Mouse (Mus musculus) midbrain, embryonic 10.5 days (tissue): Measurements from ENCODE around the gene Cldn13. TPM values are rescaled to one million over a fixed set of nuclear protein-coding genes. Genes with fewer than 3 reads are reported as not detected.

ENCODE experiments used
- DNase-seq: peaks from one replicate; pipeline ENCODE4 v3.0.0-alpha.2; 2017; ENCODE audit warnings: low spot score
- H3K27ac ChIP-seq: fragments of 300-500 bp; sonication (generic); replicated peaks from 2 replicates; pipeline ENCODE4 v1.5.1; 2016; ENCODE audit warnings: mild to moderate bottlenecking
- H3K27me3 ChIP-seq: fragments of 300-500 bp; sonication (generic); 2 replicates; pipeline ENCODE4 v1.6.1; 2016; ENCODE audit warnings: low read depth, mild to moderate bottlenecking; ENCODE audit not compliant: poor library complexity, severe bottlenecking
- H3K36me3 ChIP-seq: fragments of 300-500 bp; sonication (generic); 2 replicates; pipeline ENCODE4 v1.6.1; 2016; ENCODE audit warnings: mild to moderate bottlenecking, moderate library complexity
- H3K4me1 ChIP-seq: fragments of 300-500 bp; sonication (generic); 2 replicates; pipeline ENCODE4 v1.6.1; 2016
- H3K4me3 ChIP-seq: fragments of 300-500 bp; sonication (generic); 2 replicates; pipeline ENCODE4 v1.5.1; 2016; ENCODE audit warnings: mild to moderate bottlenecking, moderate library complexity
- H3K9me3 ChIP-seq: fragments of 300-500 bp; sonication (generic); replicated peaks from 2 replicates; pipeline ENCODE4 v1.6.1; 2016; ENCODE audit warnings: mild to moderate bottlenecking
- WGBS: fragments of 180-500 bp; shearing (Covaris S2); methylation state at CpG from one replicate; pipeline ENCODE4 v1.1.7; 2016; 5-methylcytosine and 5-hydroxymethylcytosine counted together
- polyA plus RNA-seq: library from polyadenylated mRNA; unstranded; fragments of >200 nt; fragmentation: Nextera tagmentation; extraction: Ambion mirVana; gene quantifications from 2 replicates; pipeline ENCODE4 v1.2.1, GENCODE M21; 2016

Gene Cldn13
- polyA plus RNA-seq, 1 experiment from 2014 or later, result 3.2 TPM

GRCm38 (mm10) chr5:134876801-134877200 lies 38.5 kb downstream of the Cldn13 start:
- DNase-seq, result no peak
- Histone ChIP-seq H3K4me1 (peaks cover 3% of the 10 kb centered on the region; the same call in 1 of the 2 replicates), H3K27ac (no peak overlapping the region), H3K4me3 (no peak overlapping the region), H3K36me3 (no peaks in the 10 kb centered on the region), H3K27me3 (no peaks in the 10 kb centered on the region), H3K9me3 (0 out of 2 replicates have a peak, but pooled peaks cover 3% of the 10 kb centered on the region)
- WGBS, result 85% methylated on average over 10 of the region's 10 CpGs

GRCm38 (mm10) chr5:134875245-134875644 lies 40.1 kb downstream of the Cldn13 start:
- H3K4me1 ChIP-seq, result peaks cover 3% of the 10 kb centered on the region; the same call in 1 of the 2 replicates
- H3K36me3 ChIP-seq, result no peaks in the 10 kb centered on the region
- no peak overlapping the region for H3K4me3 ChIP-seq
- DNase-seq, result no peak
- no peaks in the 10 kb centered on the region for H3K9me3 ChIP-seq
- WGBS, result 89% methylated on average over 5 of the region's 5 CpGs
- no peak overlapping the region for H3K27ac ChIP-seq
- no peaks in the 10 kb centered on the region for H3K27me3 ChIP-seq

GRCm38 (mm10) chr5:134873956-134874879 lies 41.1 kb downstream of the Cldn13 start:
- 82% methylated on average over 21 of the region's 21 CpGs for WGBS
- H3K27me3 ChIP-seq, result no peaks in the 10 kb centered on the region
- DNase-seq, result no peak
- H3K9me3 ChIP-seq, result no peaks in the 10 kb centered on the region
- 0 out of 2 replicates have a peak overlapping the region, but pooled peaks have one; percentile 17 for H3K27ac ChIP-seq
- peaks cover 3% of the 10 kb centered on the region; the same call in 1 of the 2 replicates for H3K4me1 ChIP-seq
- H3K36me3 ChIP-seq, result no peaks in the 10 kb centered on the region
- H3K4me3 ChIP-seq, result no peak overlapping the region

GRCm38 (mm10) chr5:134873034-134873433 lies 42.3 kb downstream of the Cldn13 start:
- H3K4me1 ChIP-seq, result peaks cover 3% of the 10 kb centered on the region; the same call in 1 of the 2 replicates
- H3K9me3 ChIP-seq, result no peaks in the 10 kb centered on the region
- H3K36me3 ChIP-seq, result no peaks in the 10 kb centered on the region
- no peaks in the 10 kb centered on the region for H3K27me3 ChIP-seq
- H3K27ac ChIP-seq, result no peak overlapping the region
- DNase-seq, result no peak
- H3K4me3 ChIP-seq, result no peak overlapping the region
- 93% methylated on average over 8 of the region's 8 CpGs for WGBS

- WGBS, result 82% methylated on average over 5 of the region's 5 CpGs
- no peak for DNase-seq
- Histone ChIP-seq H3K4me3 (no peak overlapping the region), H3K4me1 (peaks cover 3% of the 10 kb centered on the region; the same call in 1 of the 2 replicates), H3K27ac (no peak overlapping the region), H3K9me3 (no peaks in the 10 kb centered on the region), H3K27me3 (no peaks in the 10 kb centered on the region), H3K36me3 (no peaks in the 10 kb centered on the region)
Measured at GRCm38 (mm10) chr5:134872597-134872996, 42.7 kb downstream of the Cldn13 start.

GRCm38 (mm10) chr5:134868506-134868905 lies 46.8 kb downstream of the Cldn13 start:
- H3K9me3 ChIP-seq, result no peaks in the 10 kb centered on the region
- no peaks in the 10 kb centered on the region for H3K36me3 ChIP-seq
- WGBS, result 85% methylated on average over 5 of the region's 5 CpGs
- H3K4me3 ChIP-seq, result no peak overlapping the region
- H3K4me1 ChIP-seq, result no peaks in the 10 kb centered on the region
- no peak overlapping the region for H3K27ac ChIP-seq
- no peaks in the 10 kb centered on the region for H3K27me3 ChIP-seq
- DNase-seq, result no peak

- Histone ChIP-seq H3K27me3 (no peaks in the 10 kb centered on the region), H3K36me3 (no peaks in the 10 kb centered on the region), H3K9me3 (no peaks in the 10 kb centered on the region), H3K4me3 (no peak overlapping the region), H3K4me1 (no peaks in the 10 kb centered on the region), H3K27ac (no peak overlapping the region)
- 73% methylated on average over 18 of the region's 18 CpGs for WGBS
- DNase-seq, result peak; percentile 23
Measured at GRCm38 (mm10) chr5:134867320-134868144, 47.8 kb downstream of the Cldn13 start.

- no peak overlapping the region for H3K27ac ChIP-seq
- 62% methylated on average over 8 of the region's 8 CpGs for WGBS
- H3K4me3 ChIP-seq, result no peak overlapping the region
- H3K27me3 ChIP-seq, result no peaks in the 10 kb centered on the region
- no peaks in the 10 kb centered on the region for H3K9me3 ChIP-seq
- DNase-seq, result no peak
- no peaks in the 10 kb centered on the region for H3K36me3 ChIP-seq
- H3K4me1 ChIP-seq, result no peaks in the 10 kb centered on the region
Measured at GRCm38 (mm10) chr5:134865158-134865557, 50.2 kb downstream of the Cldn13 start.

Other genes with a start within 250 kb of the Cldn13 start
- gene Limk1, start 226.9 kb downstream of the Cldn13 start, polyA plus RNA-seq, result 8.0 and 9.8 TPM in 2 replicates
- gene Eln, start 168.2 kb downstream of the Cldn13 start, polyA plus RNA-seq, result 0.88 and 2.0 TPM in 2 replicates
- not detected in 2 replicates for gene Tmem270, start 8.8 kb downstream of the Cldn13 start, polyA plus RNA-seq
- gene Mettl27, start 16.8 kb upstream of the Cldn13 start, polyA plus RNA-seq, result 9.6 and 12.8 TPM in 2 replicates
- gene Cldn4, start 31.4 kb upstream of the Cldn13 start, polyA plus RNA-seq, result 3.2 and 3.4 TPM in 2 replicates
- 2.0 and 2.9 TPM in 2 replicates for gene Cldn3, start 70.7 kb upstream of the Cldn13 start, polyA plus RNA-seq
- gene Abhd11, start 93.6 kb upstream of the Cldn13 start, polyA plus RNA-seq, result 39.4 and 39.8 TPM in 2 replicates
- 13.3 and 17.5 TPM in 2 replicates for gene Stx1a, start 108.0 kb upstream of the Cldn13 start, polyA plus RNA-seq
- gene Dnajc30, start 148.7 kb upstream of the Cldn13 start, polyA plus RNA-seq, result 27.2 and 28.3 TPM in 2 replicates
- gene Bud23, start 149.4 kb upstream of the Cldn13 start, polyA plus RNA-seq, result 158 and 179 TPM in 2 replicates
- gene Vps37d, start 162.7 kb upstream of the Cldn13 start, polyA plus RNA-seq, result 7.2 and 11.2 TPM in 2 replicates
- gene Mlxipl, start 174.4 kb upstream of the Cldn13 start, polyA plus RNA-seq, result 2.0 TPM in 2 replicates
- 23.6 and 25.8 TPM in 2 replicates for gene Tbl2, start 234.1 kb upstream of the Cldn13 start, polyA plus RNA-seq